Mouse (Mus musculus): ENCODE results near the gene Rhou.

Rhou gene

DNA sequence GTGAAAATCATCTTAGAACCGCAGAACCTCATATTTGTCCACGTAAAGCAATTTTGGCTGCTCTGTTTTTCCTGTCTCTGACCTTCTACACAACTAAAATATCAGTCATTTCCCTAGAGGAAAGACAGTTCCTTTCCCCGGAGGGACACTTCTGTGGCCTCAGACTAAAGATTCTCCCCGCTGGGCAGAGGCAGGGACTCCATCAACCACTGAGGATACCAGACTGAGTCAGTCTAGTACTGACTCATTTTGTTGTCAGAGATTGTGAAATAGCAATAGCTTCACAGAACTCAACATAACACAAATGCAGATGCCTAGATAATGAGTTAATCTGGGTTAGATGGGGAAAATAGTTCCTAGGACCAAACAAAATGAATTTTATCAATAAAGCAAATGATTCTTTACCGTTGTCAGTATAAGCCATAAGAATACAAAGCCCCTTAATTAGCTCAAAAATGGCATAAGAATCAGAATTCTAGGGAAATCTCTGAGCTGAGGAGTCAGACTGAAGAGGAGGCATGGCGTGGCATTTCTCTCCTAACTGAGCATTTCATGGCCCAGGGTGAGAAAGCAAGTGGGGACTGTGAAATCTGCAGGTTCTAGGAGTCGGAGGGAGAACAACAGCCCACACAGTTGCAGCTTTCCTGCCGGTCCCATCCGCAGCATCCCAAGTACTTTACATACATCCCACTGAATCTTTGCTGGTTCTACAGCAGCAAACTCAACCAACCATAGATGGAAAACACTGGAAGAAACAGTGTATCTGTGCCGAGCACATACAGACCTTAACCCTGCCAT, 38.6 kb downstream of the Rhou start:
- no peak for DNase-seq (ENCODE audit: low spot score)

DNA sequence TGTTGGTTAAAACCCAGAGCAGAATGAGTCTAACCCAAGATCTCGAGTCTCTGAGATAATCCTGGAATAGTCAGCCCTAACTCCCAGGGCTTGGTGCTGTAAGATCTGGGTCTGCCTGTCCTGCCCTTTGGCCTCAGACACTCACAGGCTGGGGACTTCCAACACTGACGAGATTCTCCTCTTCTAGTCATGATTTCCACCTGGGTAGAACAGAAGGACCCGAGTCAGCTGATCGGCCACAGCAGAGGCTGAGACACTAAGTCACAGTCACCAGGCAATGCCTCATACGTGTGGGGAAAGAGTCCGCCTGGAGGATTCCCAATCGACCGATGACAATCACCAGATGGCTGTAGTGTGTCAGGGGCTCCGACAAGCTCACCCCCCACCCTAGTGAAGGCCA, 42.4 kb downstream of the Rhou start:
- DNase-seq (ENCODE audit: low spot score) = no peak

- no peak for DNase-seq (ENCODE audit: low spot score)
Measured at GRCm38 (mm10) chr8:123697329-123697728, 43.6 kb downstream of the Rhou start.

DNA sequence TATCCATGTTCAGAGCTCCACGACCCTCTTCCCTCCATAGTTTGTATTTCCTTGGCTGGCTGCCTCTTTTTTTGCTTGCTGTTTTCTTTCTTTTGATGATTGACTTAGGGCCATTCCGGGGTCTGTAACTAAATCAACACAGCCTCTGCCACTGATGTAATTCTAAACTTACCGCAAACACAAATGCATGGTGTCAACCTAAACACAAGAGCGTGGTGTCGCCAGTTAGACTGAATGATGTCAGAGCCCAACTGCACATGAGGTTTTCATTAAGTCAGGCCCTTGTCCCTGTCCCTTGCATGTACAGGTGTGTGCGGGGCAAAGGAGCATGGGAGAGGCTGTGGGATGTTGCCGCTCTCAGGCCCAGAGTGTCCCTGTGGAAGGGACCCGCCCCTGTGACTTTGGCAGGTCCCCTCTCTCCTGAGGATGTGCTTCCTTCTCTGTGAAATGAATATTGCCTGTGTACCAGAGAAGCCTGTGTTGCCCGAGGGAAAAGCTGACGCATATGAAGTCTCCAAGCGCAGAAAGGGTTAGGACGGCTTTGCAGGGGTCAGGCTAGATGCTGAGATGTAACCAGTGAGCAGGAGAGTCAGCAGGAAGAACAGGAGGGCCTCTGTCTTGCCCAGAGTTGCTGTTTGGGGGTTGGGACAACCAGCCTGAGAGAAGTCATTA, 46.8 kb downstream of the Rhou start:
- no peak for DNase-seq (ENCODE audit: low spot score)

GRCm38 (mm10) chr8:123701952-123702587, 48.3 kb downstream of the Rhou start:
- peak; percentile 63 for DNase-seq (ENCODE audit: low spot score)

DNA sequence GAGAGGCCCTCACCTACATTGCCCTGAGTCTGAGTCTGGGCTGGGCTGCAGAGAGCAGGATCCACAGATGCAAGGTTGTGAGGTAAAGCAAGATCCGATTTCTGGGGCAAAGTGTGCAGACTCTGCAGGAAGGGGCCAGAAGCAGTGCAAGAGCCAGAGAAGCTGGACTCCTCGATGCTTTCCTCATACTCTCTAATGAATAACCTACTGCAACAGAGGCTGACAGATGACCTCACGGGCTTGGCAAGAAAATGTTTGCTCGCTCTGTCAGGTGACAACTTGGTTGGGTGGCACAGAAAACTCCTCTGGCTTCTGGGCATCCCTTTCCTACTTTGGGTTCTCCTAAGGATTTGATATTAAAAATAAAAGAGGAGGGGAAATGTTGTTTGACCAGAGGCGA, 51.6 kb downstream of the Rhou start:
- no peak for DNase-seq (ENCODE audit: low spot score)

DNA sequence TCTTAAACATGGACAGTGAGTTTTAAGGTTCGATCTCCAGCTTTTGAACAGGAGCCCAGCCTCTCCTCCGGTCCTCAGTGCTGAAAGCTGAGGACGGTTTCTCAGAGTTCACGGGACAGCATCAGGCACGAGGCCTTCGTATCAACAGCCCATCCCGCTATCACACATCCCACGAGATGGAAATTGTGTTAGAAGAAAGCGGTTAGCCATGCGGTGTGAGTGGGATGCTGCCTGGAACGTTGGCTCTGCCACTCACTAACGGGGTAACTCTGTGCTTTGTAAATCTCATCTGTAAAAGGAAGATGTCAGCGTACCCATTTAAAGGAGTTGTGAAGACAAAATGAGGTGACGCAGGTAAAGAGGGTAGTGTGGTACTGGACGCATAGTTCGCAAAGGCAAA, 53.4 kb downstream of the Rhou start:
- DNase-seq (ENCODE audit: low spot score) = no peak

GRCm38 (mm10) chr8:123708729-123709128, 55.0 kb downstream of the Rhou start:
- no peak for DNase-seq (ENCODE audit: low spot score)

- peak; percentile 43 for DNase-seq (ENCODE audit: low spot score)
Measured at GRCm38 (mm10) chr8:123710335-123710734, 56.6 kb downstream of the Rhou start.

Measured in lung, postnatal 25 days (tissue).